Mouse (Mus musculus): Measurements from ENCODE around the gene Scrn2.
A peak's percentile ranks its signal among the peaks of the same experiment; 100 is the strongest.

Scrn2 gene

GRCm38 (mm10) chr11:97050216-97050943 is 20.6 kb downstream of the Scrn2 start, which contains the start of gene Osbpl7:
Osbpl7 (plus strand) TSS chr11:97050628.
- DNase-seq (ENCODE audit: low spot score in 2 of 2) = peak; percentile 69 to 81

- no peak for DNase-seq (ENCODE audit: low spot score in 2 of 2)
Observed at GRCm38 (mm10) chr11:97050944-97051586, 21.3 kb downstream of the Scrn2 start.

- peak in 1 of 2 experiments; percentile 48 for DNase-seq (ENCODE audit: low spot score in 2 of 2)
Observed at GRCm38 (mm10) chr11:97052219-97052646, 22.5 kb downstream of the Scrn2 start.

DNA sequence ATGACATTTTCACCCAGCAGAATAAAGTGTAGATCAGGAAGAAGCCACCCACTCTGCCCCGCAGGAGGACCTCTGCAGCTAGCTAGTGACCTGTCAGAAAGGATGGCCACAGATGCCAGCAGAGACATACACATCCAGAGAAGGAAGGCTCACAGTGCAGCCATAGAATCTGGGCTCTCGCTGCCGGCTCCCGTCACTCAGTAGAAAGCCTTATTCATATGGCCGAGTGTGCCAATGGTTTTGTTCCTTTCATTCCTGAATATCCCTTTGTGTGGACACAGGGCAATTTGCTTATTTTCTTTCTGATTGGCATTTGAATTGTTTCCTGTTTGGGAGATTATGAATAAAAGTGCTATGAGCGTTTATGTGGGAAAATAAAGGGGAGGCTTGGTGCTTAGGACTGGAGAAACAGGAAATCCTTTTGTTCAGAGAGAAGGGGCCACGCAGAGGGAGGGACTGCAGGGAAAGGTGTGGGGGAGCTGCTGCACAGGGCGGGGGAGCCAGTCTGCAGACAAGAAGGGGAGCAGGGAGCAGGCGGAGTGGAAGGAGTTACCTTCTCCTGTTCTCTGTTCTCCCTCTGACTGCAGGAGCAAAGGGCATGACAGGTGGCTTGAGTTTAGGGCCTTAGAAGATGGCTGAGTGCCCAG is 33.7 kb downstream of the Scrn2 start:
- no peak for DNase-seq (ENCODE audit: low spot score in 2 of 2)

GRCm38 (mm10) chr11:97063921-97064295 is 34.2 kb downstream of the Scrn2 start:
- DNase-seq (ENCODE audit: low spot score in 2 of 2) = no peak

GRCm38 (mm10) chr11:97065538-97066295 is 36.0 kb downstream of the Scrn2 start:
- no peak for DNase-seq (ENCODE audit: low spot score in 2 of 2)

GRCm38 (mm10) chr11:97066656-97067360 is 37.1 kb downstream of the Scrn2 start:
- no peak for DNase-seq (ENCODE audit: low spot score in 2 of 2)

GRCm38 (mm10) chr11:97069333-97069732 is 39.6 kb downstream of the Scrn2 start:
- no peak for DNase-seq (ENCODE audit: low spot score in 2 of 2)

DNA sequence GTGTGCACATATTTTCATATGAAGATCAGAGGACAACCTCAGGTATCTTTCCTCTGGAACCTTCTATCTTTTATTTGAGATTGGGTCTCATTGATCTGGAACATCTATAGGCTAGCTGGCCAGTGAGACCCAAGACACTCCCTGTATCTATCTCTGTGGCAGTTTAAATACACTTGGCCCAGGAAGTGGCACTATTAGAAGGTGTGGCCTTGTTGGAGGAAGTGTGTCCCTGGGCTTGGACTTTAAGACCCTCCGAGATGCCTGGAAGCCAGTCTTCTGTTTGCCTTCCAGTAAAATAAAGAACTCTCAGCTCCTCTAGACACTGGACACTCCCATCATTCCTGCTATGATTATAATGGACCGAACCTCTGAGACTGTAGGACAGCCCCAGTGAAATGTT is 40.0 kb downstream of the Scrn2 start:
- DNase-seq (ENCODE audit: low spot score in 2 of 2) = no peak

DNA sequence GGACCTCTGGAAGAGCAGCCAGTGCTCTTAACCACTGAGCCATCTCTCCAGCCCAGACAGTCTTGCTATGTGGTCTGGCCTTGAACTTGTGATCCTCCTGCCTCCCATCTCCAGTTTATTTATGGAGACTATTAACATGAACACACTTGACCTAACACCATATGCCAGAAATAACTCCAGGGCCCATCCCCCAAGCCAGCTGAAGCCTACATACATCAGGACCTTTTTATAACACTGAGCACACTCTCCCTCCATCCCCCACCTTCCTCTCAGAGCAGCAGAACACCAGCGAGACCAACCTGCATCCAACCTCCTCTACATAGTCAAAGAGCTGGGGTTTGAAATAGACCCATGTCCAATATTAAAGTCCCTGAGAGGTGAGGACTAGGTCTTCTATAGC is 41.4 kb downstream of the Scrn2 start:
- no peak for DNase-seq (ENCODE audit: low spot score in 2 of 2)

GRCm38 (mm10) chr11:97072533-97072932 is 42.8 kb downstream of the Scrn2 start:
- no peak for DNase-seq (ENCODE audit: low spot score in 2 of 2)

DNA sequence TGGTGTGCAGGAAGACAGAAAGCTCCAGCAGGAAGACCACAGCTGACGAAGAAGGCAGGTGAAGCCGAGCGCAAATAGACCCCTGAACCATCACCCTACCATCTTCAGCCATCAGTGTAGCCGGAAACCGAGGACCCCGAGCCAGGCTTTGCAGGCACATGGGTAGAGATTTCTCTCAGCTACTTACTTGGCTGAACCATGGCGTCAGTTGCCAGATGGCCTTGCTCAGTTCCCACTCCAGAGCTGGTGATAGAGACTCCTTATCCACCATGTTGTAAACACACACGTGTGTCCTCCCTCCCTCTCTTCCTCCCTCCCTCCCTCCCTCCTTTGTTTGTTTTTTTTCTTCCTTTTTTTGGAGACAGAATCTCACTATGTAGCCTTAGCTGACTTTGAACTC is 44.5 kb downstream of the Scrn2 start:
- no peak for DNase-seq (ENCODE audit: low spot score in 2 of 2)

- DNase-seq (ENCODE audit: low spot score in 2 of 2) = no peak
Observed at GRCm38 (mm10) chr11:97078751-97079150, 49.0 kb downstream of the Scrn2 start.

DNA sequence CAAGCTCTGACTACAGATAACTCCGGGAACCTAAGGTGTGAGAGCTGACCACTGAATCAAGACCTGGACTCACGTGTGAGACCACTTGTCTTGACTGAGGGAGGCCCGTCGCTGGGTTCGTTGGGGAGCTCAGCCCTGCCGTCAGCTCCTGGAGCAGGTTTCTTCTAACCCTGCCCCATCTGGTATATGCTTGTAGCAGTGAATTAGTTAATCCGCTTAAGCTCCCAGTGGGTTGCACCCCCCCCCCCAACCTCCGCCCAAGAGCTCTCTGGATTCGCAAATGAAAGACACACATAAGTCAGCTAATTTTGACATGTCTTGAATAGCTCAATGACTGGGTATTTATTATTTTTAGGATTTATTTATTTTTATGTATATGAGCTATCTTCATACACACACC is 50.6 kb downstream of the Scrn2 start:
- DNase-seq (ENCODE audit: low spot score in 2 of 2) = no peak

GRCm38 (mm10) chr11:97082977-97083376 is 53.2 kb downstream of the Scrn2 start:
- DNase-seq (ENCODE audit: low spot score in 2 of 2) = peak in 1 of 2 experiments; percentile 65

Measured in spleen, postnatal 4 days (tissue).